Mouse (Mus musculus) hindbrain, embryonic 11.5 days (tissue): Measurements from ENCODE around the gene Prr13. TPM values are rescaled to one million over a fixed set of nuclear protein-coding genes. Genes with fewer than 3 reads are reported as not detected.

ENCODE experiments used
- ATAC-seq: fragments of 200-750 bp; cut with Nextera tagmentation; 2 replicates; pipeline ENCODE4 v1.8.0; 2017; ENCODE audit warnings: mild to moderate bottlenecking, moderate TSS enrichment, moderate library complexity; ENCODE audit not compliant: low FRiP score
- DNase-seq: peaks from one replicate; pipeline ENCODE4 v3.0.0-alpha.2; 2015; ENCODE audit warnings: low spot score
- H3K27ac ChIP-seq: fragments of 300-500 bp; sonication (generic); 2 replicates; pipeline ENCODE4 v1.5.1; 2014; ENCODE audit warnings: mild to moderate bottlenecking, low read depth, low read length
- H3K27me3 ChIP-seq: fragments of 300-500 bp; sonication (generic); 2 replicates; pipeline ENCODE4 v1.6.1; 2014; ENCODE audit warnings: mild to moderate bottlenecking, low read length, moderate library complexity, mixed read lengths; ENCODE audit not compliant: control insufficient read depth, insufficient read depth
- H3K36me3 ChIP-seq: fragments of 300-500 bp; sonication (generic); 2 replicates; pipeline ENCODE4 v1.6.1; 2014; ENCODE audit warnings: mild to moderate bottlenecking, low read length, moderate library complexity, mixed read lengths; ENCODE audit not compliant: control insufficient read depth, insufficient read depth
- H3K4me1 ChIP-seq: fragments of 300-500 bp; sonication (generic); replicated peaks from 2 replicates; pipeline ENCODE4 v1.6.1; 2014; ENCODE audit warnings: low read length, mixed read lengths; ENCODE audit not compliant: control insufficient read depth, insufficient read depth
- H3K4me2 ChIP-seq: fragments of 300-500 bp; sonication (generic); replicated peaks from 2 replicates; pipeline ENCODE4 v1.6.1; 2014; ENCODE audit warnings: mild to moderate bottlenecking, low read depth, low read length
- H3K4me3 ChIP-seq: fragments of 300-500 bp; sonication (generic); 2 replicates; pipeline ENCODE4 v1.5.1; 2014; ENCODE audit warnings: low read depth, low read length
- H3K9ac ChIP-seq: fragments of 300-500 bp; sonication (generic); 2 replicates; pipeline ENCODE4 v1.6.1; 2014; ENCODE audit warnings: low read depth, low read length
- H3K9me3 ChIP-seq: fragments of 300-500 bp; sonication (generic); 2 replicates; pipeline ENCODE4 v1.6.1; 2016; ENCODE audit warnings: low read length; ENCODE audit not compliant: control insufficient read depth
- WGBS: fragments of 180-500 bp; shearing (Covaris S2); extraction: QIAGEN DNeasy Blood & Tissue Kit; methylation state at CpG from one replicate; pipeline ENCODE4 v1.1.7; 2014; 5-methylcytosine and 5-hydroxymethylcytosine counted together
- polyA plus RNA-seq: library from polyadenylated mRNA; unstranded; fragments of >200 nt; fragmentation: Nextera tagmentation; extraction: Ambion mirVana; gene quantifications from 2 replicates; pipeline ENCODE4 v1.2.1, GENCODE M21; 2014

Prr13 gene
- polyA plus RNA-seq, 1 experiment from 2014 or later: 118 TPM

DNA sequence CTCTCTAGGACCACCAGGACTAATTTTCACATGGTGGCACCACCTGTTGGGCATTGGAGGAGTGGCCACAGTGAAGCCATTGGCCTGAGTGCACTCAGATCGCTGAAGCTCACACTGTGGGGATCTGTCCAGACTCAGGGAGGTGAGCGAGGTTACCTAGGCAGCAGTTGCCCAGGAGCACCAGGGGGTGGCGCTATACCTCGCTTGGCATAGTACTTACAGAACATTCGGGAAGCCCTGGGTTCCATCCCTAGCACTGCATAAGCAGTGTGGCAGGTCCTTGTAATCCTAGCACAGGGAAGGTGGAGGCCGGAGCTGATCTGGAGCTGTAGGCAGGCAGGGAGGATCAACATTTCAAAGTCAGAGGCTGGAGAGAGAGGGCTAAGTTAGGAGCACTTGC lies 2.8 kb upstream of the Prr13 start:
- Histone ChIP-seq H3K4me2 (no peak overlapping the region), H3K36me3 (no peaks in the 10 kb centered on the region), H3K9me3 (no peaks in the 10 kb centered on the region), H3K27me3 (no peaks in the 10 kb centered on the region), H3K27ac (no peak overlapping the region), H3K9ac (no peak overlapping the region), H3K4me3 (no peak overlapping the region), H3K4me1 (no peaks in the 10 kb centered on the region)
- WGBS: 36% methylated on average over 6 of the region's 6 CpGs
- ATAC-seq: no peak
- no peak for DNase-seq

DNA sequence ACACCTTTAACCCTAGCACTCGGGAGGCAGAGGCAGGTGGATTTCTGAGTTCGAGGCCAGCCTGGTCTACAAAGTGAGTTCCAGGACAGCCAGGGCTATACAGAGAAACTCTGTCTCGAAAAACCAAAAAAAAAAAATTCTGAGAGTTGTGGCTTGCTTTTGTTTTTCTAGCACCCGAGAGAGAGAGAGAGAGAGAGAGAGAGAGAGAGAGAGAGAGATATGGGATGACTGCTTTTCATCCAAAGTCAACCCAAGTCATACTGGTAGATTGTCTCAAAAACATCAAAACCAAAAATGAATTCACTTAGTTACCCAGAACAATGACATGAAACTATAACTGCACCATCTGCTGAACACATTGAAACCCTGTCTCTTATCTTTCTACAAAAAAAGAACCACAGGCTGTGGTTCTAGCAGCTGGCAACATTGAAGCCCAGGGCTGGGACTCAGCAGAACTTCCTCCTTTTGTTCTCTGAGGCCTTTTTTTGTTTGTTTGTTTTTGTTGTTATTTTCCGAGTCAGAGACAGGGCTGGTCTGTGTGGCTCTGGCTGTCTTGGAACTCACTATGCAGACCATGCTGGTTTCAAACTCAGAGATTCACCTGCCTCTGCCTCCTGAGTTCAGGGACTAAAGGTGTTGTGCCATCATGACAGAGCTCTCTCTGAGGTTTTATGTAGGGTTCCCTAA lies 635 bp upstream of the Prr13 start:
- Histone ChIP-seq H3K27ac (no peak overlapping the region), H3K9ac (no peak overlapping the region), H3K4me3 (no peak overlapping the region), H3K36me3 (no peaks in the 10 kb centered on the region), H3K9me3 (no peaks in the 10 kb centered on the region), H3K4me1 (no peaks in the 10 kb centered on the region), H3K27me3 (no peaks in the 10 kb centered on the region), H3K4me2 (peak overlapping the region; percentile 45; the same call in 1 of the 2 replicates)
- ATAC-seq: no peak
- DNase-seq: no peak
- 65% methylated on average over 5 of the region's 5 CpGs for WGBS

DNA sequence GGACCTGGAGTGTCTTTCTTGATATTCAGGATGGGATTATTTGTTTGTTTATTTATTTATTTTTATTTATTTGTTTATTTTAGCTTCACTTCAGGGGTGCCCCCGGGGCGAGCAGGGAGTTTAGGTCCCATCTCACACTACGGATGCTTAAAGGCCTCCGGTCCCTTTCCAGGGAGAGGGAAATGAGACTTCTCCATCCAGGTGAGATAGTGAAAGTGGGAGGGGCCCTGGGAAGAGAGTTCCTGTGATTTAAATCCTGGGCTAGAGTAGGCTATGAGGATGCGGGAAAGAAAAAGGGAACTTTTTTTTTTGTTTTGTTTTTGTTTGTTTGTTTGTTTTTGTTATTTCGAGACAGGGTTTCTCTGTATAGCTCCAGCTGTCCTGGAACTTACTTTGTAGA lies 553 bp downstream of the Prr13 start:
- Histone ChIP-seq H3K27ac (no peak overlapping the region), H3K4me3 (peak overlapping the region; percentile 40), H3K9me3 (no peaks in the 10 kb centered on the region), H3K4me2 (peak overlapping the region; percentile 45), H3K36me3 (no peaks in the 10 kb centered on the region), H3K9ac (peak overlapping the region; percentile 61), H3K4me1 (no peaks in the 10 kb centered on the region), H3K27me3 (no peaks in the 10 kb centered on the region)
- ATAC-seq (no peak), DNase-seq (no peak)
- 38% methylated on average over 6 of the region's 6 CpGs for WGBS

- H3K9ac ChIP-seq: no peak overlapping the region; the same call in 1 of the 2 replicates
- no peaks in the 10 kb centered on the region for H3K4me1 ChIP-seq
- WGBS: 69% methylated on average over 5 of the region's 5 CpGs
- H3K27me3 ChIP-seq: no peaks in the 10 kb centered on the region
- DNase-seq: no peak
- no peak overlapping the region for H3K4me3 ChIP-seq
- peak overlapping the region; percentile 45; the same call in 1 of the 2 replicates for H3K4me2 ChIP-seq
- H3K27ac ChIP-seq: no peak overlapping the region
- no peaks in the 10 kb centered on the region for H3K9me3 ChIP-seq
- ATAC-seq: no peak
- no peaks in the 10 kb centered on the region for H3K36me3 ChIP-seq
Observed at GRCm38 (mm10) chr15:102459847-102460246, 1.0 kb downstream of the Prr13 start.

- no peak overlapping the region for H3K9ac ChIP-seq
- no peaks in the 10 kb centered on the region for H3K27me3 ChIP-seq
- no peak overlapping the region for H3K4me2 ChIP-seq
- 78% methylated on average over 12 of the region's 12 CpGs for WGBS
- H3K36me3 ChIP-seq: no peaks in the 10 kb centered on the region
- ATAC-seq (no peak), DNase-seq (no peak)
- H3K9me3 ChIP-seq: no peaks in the 10 kb centered on the region
- H3K27ac ChIP-seq: peak overlapping the region; percentile 47; the same call in 1 of the 2 replicates
- no peaks in the 10 kb centered on the region for H3K4me1 ChIP-seq
- no peak overlapping the region for H3K4me3 ChIP-seq
Observed at GRCm38 (mm10) chr15:102460409-102460808, 1.6 kb downstream of the Prr13 start.

DNA sequence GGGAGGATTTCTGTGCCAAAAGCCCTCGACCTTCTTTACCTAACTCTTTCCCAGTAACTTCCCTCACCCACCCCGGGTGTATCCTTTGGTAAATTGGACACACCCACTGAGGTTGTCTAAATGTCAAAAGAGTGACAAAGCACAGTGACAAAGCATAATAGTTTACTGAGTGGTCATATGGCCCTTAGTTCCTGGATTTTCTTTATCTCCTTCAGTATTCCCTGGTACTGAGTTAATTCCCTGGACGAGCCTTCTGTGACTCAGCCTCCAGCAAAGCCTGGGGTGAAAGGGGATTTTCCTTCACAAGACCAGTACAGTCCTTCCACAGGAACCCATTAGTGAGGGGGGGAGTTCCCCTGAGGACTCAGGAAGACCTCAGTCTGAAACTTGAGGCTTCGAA lies 2.1 kb downstream of the Prr13 start:
- H3K4me2 ChIP-seq: no peak overlapping the region
- no peaks in the 10 kb centered on the region for H3K36me3 ChIP-seq
- no peak overlapping the region for H3K4me3 ChIP-seq
- H3K27ac ChIP-seq: no peak overlapping the region
- H3K4me1 ChIP-seq: no peaks in the 10 kb centered on the region
- H3K9me3 ChIP-seq: no peaks in the 10 kb centered on the region
- no peak overlapping the region for H3K9ac ChIP-seq
- DNase-seq (no peak), ATAC-seq (no peak)
- 73% methylated on average over 4 of the region's 4 CpGs for WGBS
- H3K27me3 ChIP-seq: no peaks in the 10 kb centered on the region

DNA sequence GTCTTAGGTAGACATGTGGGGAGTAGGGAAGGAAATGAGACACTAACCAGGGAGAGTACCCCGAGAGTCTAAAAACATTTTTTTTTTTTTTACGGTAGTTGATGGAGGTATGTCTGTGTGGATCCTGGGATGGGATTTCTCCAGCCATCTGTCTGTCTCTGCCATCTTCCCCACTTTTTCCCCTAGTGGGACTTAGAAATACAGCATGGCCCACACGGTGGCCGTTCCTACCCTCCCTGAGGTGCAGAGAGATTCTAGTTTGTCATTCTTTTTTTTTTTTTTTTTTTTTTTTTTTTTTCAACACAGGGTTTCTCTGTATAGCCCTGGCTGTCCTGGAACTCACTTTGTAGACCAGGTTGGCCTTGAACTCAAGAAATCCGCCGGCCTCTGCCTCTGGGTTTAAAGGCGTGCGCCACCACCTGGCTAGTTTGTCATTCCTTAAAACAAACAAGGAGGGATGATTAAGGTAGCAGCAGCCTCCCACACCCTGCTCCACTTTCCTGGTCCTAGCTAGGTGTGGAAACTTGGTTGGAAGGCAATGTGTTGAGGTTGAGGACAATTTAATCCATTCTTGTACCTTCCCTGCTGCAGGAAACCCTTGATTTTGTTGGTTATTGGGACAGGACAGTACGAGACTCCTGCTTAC lies 2.7 kb downstream of the Prr13 start:
- H3K27me3 ChIP-seq: no peaks in the 10 kb centered on the region
- ATAC-seq (no peak), DNase-seq (no peak)
- H3K27ac ChIP-seq: no peak overlapping the region
- no peak overlapping the region for H3K9ac ChIP-seq
- H3K9me3 ChIP-seq: no peaks in the 10 kb centered on the region
- no peaks in the 10 kb centered on the region for H3K36me3 ChIP-seq
- no peak overlapping the region for H3K4me3 ChIP-seq
- no peaks in the 10 kb centered on the region for H3K4me1 ChIP-seq
- 83% methylated on average over 9 of the region's 9 CpGs for WGBS
- H3K4me2 ChIP-seq: no peak overlapping the region

DNA sequence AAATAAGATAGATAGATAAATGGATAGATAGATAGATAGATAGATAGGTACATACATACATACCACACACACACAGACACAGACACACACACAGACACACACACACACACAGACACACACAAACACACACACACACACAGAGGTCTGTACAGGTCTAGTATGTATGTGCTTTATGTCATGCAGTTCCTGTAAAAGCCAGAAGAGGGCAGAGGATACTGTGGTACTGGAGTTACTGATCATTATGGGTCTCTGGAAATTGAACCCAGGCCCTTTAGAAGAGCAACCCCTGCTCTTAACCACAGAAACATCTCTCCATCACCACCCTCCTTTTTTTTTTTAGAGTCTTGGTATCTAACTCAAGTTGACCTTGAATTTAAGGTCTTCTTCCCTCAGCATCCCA lies 4.8 kb downstream of the Prr13 start:
- no peaks in the 10 kb centered on the region for H3K4me1 ChIP-seq
- DNase-seq: peak; percentile 35
- H3K27ac ChIP-seq: no peak overlapping the region
- no peaks in the 10 kb centered on the region for H3K9me3 ChIP-seq
- H3K27me3 ChIP-seq: no peaks in the 10 kb centered on the region
- H3K4me2 ChIP-seq: no peak overlapping the region
- H3K36me3 ChIP-seq: no peaks in the 10 kb centered on the region
- no peak overlapping the region for H3K9ac ChIP-seq
- no peak overlapping the region for H3K4me3 ChIP-seq
- no peak for ATAC-seq
